Mouse (Mus musculus) cerebellum, adult 2 months (tissue): ENCODE results near the gene Carmil1.

Experiments used
- CTCF ChIP-seq: fragments of 200-500 bp; IDR thresholded peaks from 2 replicates; pipeline ENCODE4 v1.5.1; 2011; ENCODE audit warnings: low read depth, mild to moderate bottlenecking, control low read depth, low read length, moderate library complexity, borderline replicate concordance; ENCODE audit not compliant: insufficient read depth
- POLR2A ChIP-seq: fragments of 200-500 bp; IDR thresholded peaks from 2 replicates; pipeline ENCODE4 v1.6.1; 2011; ENCODE audit warnings: low read length, control low read depth, borderline replicate concordance; ENCODE audit not compliant: insufficient read depth

- TF ChIP-seq POLR2A (no peak), CTCF (no peak)
These were observed 187.5 kb downstream of the Carmil1 start for GRCm38 (mm10) chr13:24093108-24093507.
